Mouse (Mus musculus): ENCODE data around the gene Nexmif. TPM values are rescaled to one million over a fixed set of nuclear protein-coding genes. Genes with fewer than 3 reads are reported as not detected.
"Not testable (repeated sequence)": the region's sequence is repeated elsewhere in the genome, so short reads cannot be mapped to it uniquely, and the experiment has no call there.

Gene Nexmif
- polyA plus RNA-seq (2016; fragmentation: Nextera tagmentation; extraction: Ambion mirVana) = 4.6 and 5.5 TPM in 2 replicates

- peak; percentile 80 for ATAC-seq (ENCODE audit: low FRiP score)
- H3K36me3 ChIP-seq = no peaks in the 10 kb centered on the region
- no peaks in the 10 kb centered on the region for H3K4me1 ChIP-seq
- no peaks in the 10 kb centered on the region; the same call in 1 of the 2 replicates for H3K9me3 ChIP-seq (replicated peaks)
- H3K27me3 ChIP-seq = peaks cover 58% of the 10 kb centered on the region
- peak within 1 kb of the TSS; percentile 74 for H3K9ac ChIP-seq
- peak within 1 kb of the TSS; percentile 59 for H3K4me2 ChIP-seq (replicated peaks)
- WGBS = 21% methylated on average over 62 of the region's 70 CpGs
- H3K4me3 ChIP-seq = peak within 1 kb of the TSS; percentile 56
- peak within 1 kb of the TSS; percentile 91 for H3K27ac ChIP-seq
Observed at GRCm38 (mm10) chrX:104200736-104201591, at the start of gene Nexmif. Gene Nexmif (minus strand): TSS chrX:104201185.

GRCm38 (mm10) chrX:104208701-104209100 lies 7.7 kb upstream of the Nexmif start:
- WGBS = 87% methylated on average over 2 of the region's 2 CpGs
- H3K9ac ChIP-seq = no peak overlapping the region
- peaks cover 3% of the 10 kb centered on the region; the same call in 1 of the 2 replicates for H3K27me3 ChIP-seq
- no peaks in the 10 kb centered on the region for H3K4me1 ChIP-seq
- no peak overlapping the region for H3K4me3 ChIP-seq
- no peak for ATAC-seq (ENCODE audit: low FRiP score)
- no peak overlapping the region for H3K27ac ChIP-seq
- no peaks in the 10 kb centered on the region for H3K9me3 ChIP-seq (replicated peaks)
- H3K36me3 ChIP-seq = no peaks in the 10 kb centered on the region
- H3K4me2 ChIP-seq (replicated peaks) = no peak overlapping the region

- peak; percentile 44 for ATAC-seq (ENCODE audit: low FRiP score)
- Histone ChIP-seq H3K4me1 (no peaks in the 10 kb centered on the region), H3K36me3 (no peaks in the 10 kb centered on the region), H3K4me2 (replicated peaks) (peak overlapping the region; percentile 59), H3K27me3 (peaks cover 54% of the 10 kb centered on the region), H3K27ac (peak overlapping the region; percentile 91), H3K9ac (peak overlapping the region; percentile 74), H3K9me3 (replicated peaks) (no peaks in the 10 kb centered on the region; the same call in 1 of the 2 replicates), H3K4me3 (peak overlapping the region; percentile 56)
- 20% methylated on average over 20 of the region's 21 CpGs for WGBS
Observed at GRCm38 (mm10) chrX:104201592-104202139, 681 bp upstream of the Nexmif start.

- peak overlapping the region; percentile 74 for H3K9ac ChIP-seq
- H3K36me3 ChIP-seq = no peaks in the 10 kb centered on the region
- H3K9me3 ChIP-seq (replicated peaks) = no peaks in the 10 kb centered on the region; the same call in 1 of the 2 replicates
- H3K4me1 ChIP-seq = no peaks in the 10 kb centered on the region
- peak; percentile 73 for ATAC-seq (ENCODE audit: low FRiP score)
- 27% methylated on average over 17 of the region's 37 CpGs for WGBS
- H3K27me3 ChIP-seq = peaks cover 61% of the 10 kb centered on the region
- H3K4me3 ChIP-seq = peak overlapping the region; percentile 56
- H3K4me2 ChIP-seq (replicated peaks) = peak overlapping the region; percentile 59
- H3K27ac ChIP-seq = peak overlapping the region; percentile 91
Observed at GRCm38 (mm10) chrX:104200388-104200735, 623 bp downstream of the Nexmif start.

- 31% methylated on average over 59 of the region's 100 CpGs for WGBS
- H3K4me1 ChIP-seq = no peaks in the 10 kb centered on the region
- peak overlapping the region; percentile 56 for H3K4me3 ChIP-seq
- no peaks in the 10 kb centered on the region; the same call in 1 of the 2 replicates for H3K9me3 ChIP-seq (replicated peaks)
- H3K27ac ChIP-seq = peak overlapping the region; percentile 91
- peak overlapping the region; percentile 74 for H3K9ac ChIP-seq
- ATAC-seq (ENCODE audit: low FRiP score) = peak; percentile 50
- H3K4me2 ChIP-seq (replicated peaks) = peak overlapping the region; percentile 59
- peaks cover 61% of the 10 kb centered on the region for H3K27me3 ChIP-seq
- no peaks in the 10 kb centered on the region for H3K36me3 ChIP-seq
Observed at GRCm38 (mm10) chrX:104199611-104200387, 1.2 kb downstream of the Nexmif start.

- peaks cover 61% of the 10 kb centered on the region for H3K27me3 ChIP-seq
- no peaks in the 10 kb centered on the region for H3K4me1 ChIP-seq
- no peak for ATAC-seq (ENCODE audit: low FRiP score)
- no peaks in the 10 kb centered on the region for H3K36me3 ChIP-seq
- 54% methylated on average over 5 of the region's 5 CpGs for WGBS
- H3K9me3 ChIP-seq (replicated peaks) = no peaks in the 10 kb centered on the region; the same call in 1 of the 2 replicates
- H3K9ac ChIP-seq = no peak overlapping the region
- H3K4me2 ChIP-seq (replicated peaks) = peak overlapping the region; percentile 59
- H3K27ac ChIP-seq = no peak overlapping the region
- peak overlapping the region; percentile 56 for H3K4me3 ChIP-seq
Observed at GRCm38 (mm10) chrX:104199070-104199469, 1.9 kb downstream of the Nexmif start.

GRCm38 (mm10) chrX:104196561-104196960 lies 4.4 kb downstream of the Nexmif start:
- Histone ChIP-seq H3K4me2 (replicated peaks) (no peak overlapping the region), H3K4me3 (no peak overlapping the region), H3K9ac (no peak overlapping the region), H3K36me3 (no peaks in the 10 kb centered on the region), H3K27ac (no peak overlapping the region), H3K9me3 (replicated peaks) (no peaks in the 10 kb centered on the region; the same call in 1 of the 2 replicates), H3K4me1 (no peaks in the 10 kb centered on the region), H3K27me3 (peaks cover 40% of the 10 kb centered on the region)
- WGBS = 58% methylated on average over 5 of the region's 5 CpGs
- no peak for ATAC-seq (ENCODE audit: low FRiP score)

GRCm38 (mm10) chrX:104179257-104179656 lies 21.7 kb downstream of the Nexmif start:
- 28% methylated on average over 2 of the region's 2 CpGs for whole genome bisulfite sequencing
- Histone ChIP-seq H3K4me2 (replicated peaks) (no peak overlapping the region), H3K27me3 (no peaks in the 10 kb centered on the region; the same call in 1 of the 2 replicates), H3K9ac (no peak overlapping the region), H3K27ac (no peak overlapping the region), H3K9me3 (replicated peaks) (no peaks in the 10 kb centered on the region), H3K4me1 (no peaks in the 10 kb centered on the region), H3K4me3 (no peak overlapping the region), H3K36me3 (no peaks in the 10 kb centered on the region)
- ATAC-seq (ENCODE audit: low FRiP score) = no peak

- no peaks in the 10 kb centered on the region for H3K9me3 ChIP-seq (replicated peaks)
- no peak overlapping the region for H3K4me2 ChIP-seq (replicated peaks)
- WGBS = 29% methylated on average over 1 of the region's 1 CpGs
- no peaks in the 10 kb centered on the region for H3K36me3 ChIP-seq
- peaks cover 7% of the 10 kb centered on the region for H3K27me3 ChIP-seq
- H3K4me1 ChIP-seq = no peaks in the 10 kb centered on the region
- no peak overlapping the region for H3K9ac ChIP-seq
- H3K4me3 ChIP-seq = no peak overlapping the region
- ATAC-seq (ENCODE audit: low FRiP score) = no peak
- H3K27ac ChIP-seq = no peak overlapping the region
Observed at GRCm38 (mm10) chrX:104150072-104150471, 50.9 kb downstream of the Nexmif start.

GRCm38 (mm10) chrX:104115266-104115665 lies 85.7 kb downstream of the Nexmif start:
- not testable (repeated sequence) for H3K4me3 ChIP-seq; H3K4me2 ChIP-seq (replicated peaks); H3K36me3 ChIP-seq; H3K9me3 ChIP-seq (replicated peaks); H3K9ac ChIP-seq; H3K4me1 ChIP-seq; H3K27me3 ChIP-seq; ATAC-seq (ENCODE audit: low FRiP score); H3K27ac ChIP-seq
- WGBS = 77% methylated on average over 5 of the region's 5 CpGs

GRCm38 (mm10) chrX:104114596-104114995 lies 86.4 kb downstream of the Nexmif start:
- WGBS = 62% methylated on average over 4 of the region's 4 CpGs
- Histone ChIP-seq H3K27ac (no peak overlapping the region), H3K27me3 (peaks cover 5% of the 10 kb centered on the region), H3K4me1 (no peaks in the 10 kb centered on the region), H3K36me3 (no peaks in the 10 kb centered on the region), H3K4me2 (replicated peaks) (no peak overlapping the region), H3K9ac (no peak overlapping the region), H3K9me3 (replicated peaks) (no peaks in the 10 kb centered on the region), H3K4me3 (no peak overlapping the region)
- no peak for ATAC-seq (ENCODE audit: low FRiP score)

- Histone ChIP-seq H3K27me3 (peaks cover 10% of the 10 kb centered on the region; the same call in 1 of the 2 replicates), H3K9me3 (replicated peaks) (no peaks in the 10 kb centered on the region), H3K4me2 (replicated peaks) (no peak overlapping the region), H3K27ac (no peak overlapping the region), H3K4me1 (no peaks in the 10 kb centered on the region), H3K36me3 (no peaks in the 10 kb centered on the region), H3K9ac (no peak overlapping the region), H3K4me3 (no peak overlapping the region)
- ATAC-seq (ENCODE audit: low FRiP score) = no peak
- WGBS = 76% methylated on average over 2 of the region's 2 CpGs
Observed at GRCm38 (mm10) chrX:104054848-104055247, 146.1 kb downstream of the Nexmif start.

Measured in hindbrain, embryonic 12.5 days (tissue).